Mouse (Mus musculus): ENCODE measurements around the gene Ccdc88b. TPM values are rescaled to one million over a fixed set of nuclear protein-coding genes. Genes with fewer than 3 reads are reported as not detected.
"Not testable (repeated sequence)": the region's sequence is repeated elsewhere in the genome, so short reads cannot be mapped to it uniquely, and the experiment has no call there.

Gene Ccdc88b
- polyA plus RNA-seq (2012; rRNA removed) = 0.48 and 0.83 TPM in 2 replicates

GRCm38 (mm10) chr19:6858031-6858430, at the start of gene Ccdc88b:
TSS of gene Ccdc88b (minus strand) at chr19:6858211.
- DNase-seq (ENCODE audit: low read depth) = no peak
- no peak for TF ChIP-seq POLR2A (IDR thresholded peaks at IDR 0.05; ENCODE audit: borderline replicate concordance, extremely low read depth, insufficient read depth, insufficient read length, poor library complexity, severe bottlenecking)
- TF ChIP-seq CTCF (IDR thresholded peaks at IDR 0.05; ENCODE audit: borderline replicate concordance, extremely low read depth, insufficient read depth, insufficient read length) = no peak

- TF ChIP-seq CTCF (IDR thresholded peaks at IDR 0.05; ENCODE audit: borderline replicate concordance, extremely low read depth, insufficient read depth, insufficient read length) (no peak), POLR2A (IDR thresholded peaks at IDR 0.05; ENCODE audit: borderline replicate concordance, extremely low read depth, insufficient read depth, insufficient read length, poor library complexity, severe bottlenecking) (no peak)
- DNase-seq (ENCODE audit: low read depth) = no peak
These were observed 49.1 kb upstream of the Ccdc88b start for GRCm38 (mm10) chr19:6907094-6907493.

GRCm38 (mm10) chr19:6906199-6906598, 48.2 kb upstream of the Ccdc88b start:
- no peak for TF ChIP-seq CTCF (IDR thresholded peaks at IDR 0.05; ENCODE audit: borderline replicate concordance, extremely low read depth, insufficient read depth, insufficient read length)
- TF ChIP-seq POLR2A (IDR thresholded peaks at IDR 0.05; ENCODE audit: borderline replicate concordance, extremely low read depth, insufficient read depth, insufficient read length, poor library complexity, severe bottlenecking) = no peak
- DNase-seq (ENCODE audit: low read depth) = no peak

- TF ChIP-seq CTCF (IDR thresholded peaks at IDR 0.05; ENCODE audit: borderline replicate concordance, extremely low read depth, insufficient read depth, insufficient read length) = no peak
- DNase-seq (ENCODE audit: low read depth) = no peak
These were observed 47.6 kb upstream of the Ccdc88b start for GRCm38 (mm10) chr19:6905498-6906159.

- no peak for TF ChIP-seq CTCF (IDR thresholded peaks at IDR 0.05; ENCODE audit: borderline replicate concordance, extremely low read depth, insufficient read depth, insufficient read length)
- no peak for TF ChIP-seq POLR2A (IDR thresholded peaks at IDR 0.05; ENCODE audit: borderline replicate concordance, extremely low read depth, insufficient read depth, insufficient read length, poor library complexity, severe bottlenecking)
- no peak for DNase-seq (ENCODE audit: low read depth)
These were observed 46.8 kb upstream of the Ccdc88b start for GRCm38 (mm10) chr19:6904846-6905245.

DNA sequence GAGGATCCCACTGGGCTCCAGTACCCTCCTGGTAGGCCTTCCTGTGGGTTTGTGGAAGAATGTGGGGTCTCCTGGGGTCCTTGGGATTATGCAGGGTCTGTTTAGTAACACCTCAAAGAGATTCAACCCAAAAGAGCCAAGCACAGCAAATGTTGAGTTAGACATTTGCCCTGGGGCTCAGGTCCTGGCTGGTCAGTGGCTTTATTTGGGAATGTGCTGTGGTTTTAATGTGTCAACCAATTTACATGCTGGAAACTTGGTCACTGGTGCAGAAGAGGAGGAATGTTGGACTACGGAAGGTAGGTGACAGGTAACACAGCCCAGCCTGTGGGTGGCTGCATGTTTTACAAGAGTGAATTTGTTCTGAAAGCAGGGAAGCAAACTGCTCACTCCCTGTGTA, 45.0 kb upstream of the Ccdc88b start:
- DNase-seq (ENCODE audit: low read depth) = no peak
- TF ChIP-seq CTCF (IDR thresholded peaks at IDR 0.05; ENCODE audit: borderline replicate concordance, extremely low read depth, insufficient read depth, insufficient read length) = no peak
- no peak for TF ChIP-seq POLR2A (IDR thresholded peaks at IDR 0.05; ENCODE audit: borderline replicate concordance, extremely low read depth, insufficient read depth, insufficient read length, poor library complexity, severe bottlenecking)

GRCm38 (mm10) chr19:6899641-6900040, 41.6 kb upstream of the Ccdc88b start:
- DNase-seq (ENCODE audit: low read depth) = no peak
- TF ChIP-seq CTCF (IDR thresholded peaks at IDR 0.05; ENCODE audit: borderline replicate concordance, extremely low read depth, insufficient read depth, insufficient read length) (no peak), POLR2A (IDR thresholded peaks at IDR 0.05; ENCODE audit: borderline replicate concordance, extremely low read depth, insufficient read depth, insufficient read length, poor library complexity, severe bottlenecking) (no peak)

DNA sequence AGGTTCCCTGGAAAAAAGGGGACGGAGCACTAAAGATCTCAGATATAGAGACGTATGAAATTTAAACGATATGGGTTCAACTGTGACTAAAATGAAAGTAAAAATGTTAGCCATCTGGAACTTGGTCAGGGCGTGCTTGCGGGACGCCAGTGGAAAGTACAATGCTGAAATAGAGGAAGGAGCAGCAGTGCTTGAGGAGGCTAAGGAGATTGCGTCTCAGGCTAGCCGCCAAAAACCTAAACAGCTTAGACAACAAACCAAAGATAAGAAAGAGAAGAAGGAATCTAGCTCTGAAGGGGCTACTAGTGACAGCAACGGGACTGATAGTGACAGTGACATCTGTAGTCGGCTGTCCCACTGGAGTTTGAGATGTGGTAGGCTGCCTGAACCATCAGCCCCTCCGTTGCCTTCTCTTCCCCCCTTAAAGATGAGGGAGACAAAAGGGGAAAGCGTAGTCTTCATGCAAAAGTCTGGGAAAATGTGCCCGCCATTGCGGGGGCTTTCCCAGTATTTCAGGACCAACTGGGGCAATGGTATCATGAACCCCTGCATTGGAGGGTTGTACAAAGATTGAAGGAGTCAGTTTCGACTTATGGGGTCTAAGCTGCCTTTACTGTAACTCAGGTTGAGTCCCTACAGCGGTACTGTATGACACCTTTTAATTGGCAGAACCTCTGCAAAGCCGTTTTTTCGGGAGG, 37.7 kb upstream of the Ccdc88b start:
- not testable (repeated sequence) for DNase-seq (ENCODE audit: low read depth)

DNA sequence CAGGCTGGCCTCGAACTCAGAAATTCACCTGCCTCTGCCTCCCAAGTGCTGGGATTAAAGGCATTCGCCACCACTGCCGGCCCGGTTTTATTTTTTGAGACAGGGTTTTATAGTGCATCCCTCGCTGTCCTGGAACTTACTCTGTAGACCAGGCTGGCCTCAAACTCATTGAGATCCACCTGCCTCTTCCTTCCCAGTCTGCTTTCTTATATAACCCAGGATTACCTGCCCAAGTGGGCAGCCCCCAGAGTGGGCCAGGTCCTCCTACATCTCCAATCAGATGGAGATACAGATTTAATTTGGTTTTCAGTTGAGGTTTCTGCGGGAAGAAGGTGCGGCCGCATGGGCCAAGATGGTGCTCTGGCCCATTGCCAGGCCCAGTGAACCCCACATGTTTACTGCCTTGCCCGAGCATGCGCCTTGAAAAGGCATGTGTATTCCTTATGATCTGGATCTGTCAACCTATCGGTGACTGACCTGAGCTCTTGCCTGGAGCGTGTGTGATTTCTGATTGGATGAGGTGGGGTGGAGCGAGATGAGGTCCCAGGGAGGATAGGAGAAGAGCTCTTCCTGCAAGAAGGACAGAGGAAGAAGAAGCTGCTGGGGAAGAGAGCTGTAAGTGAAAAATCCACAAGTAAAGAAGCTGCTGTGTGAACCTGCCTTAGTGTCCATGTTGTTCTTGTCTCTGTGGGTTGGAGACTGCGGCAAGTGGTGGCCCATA, 35.9 kb upstream of the Ccdc88b start:
- TF ChIP-seq POLR2A (IDR thresholded peaks at IDR 0.05; ENCODE audit: borderline replicate concordance, extremely low read depth, insufficient read depth, insufficient read length, poor library complexity, severe bottlenecking) (no peak), CTCF (IDR thresholded peaks at IDR 0.05; ENCODE audit: borderline replicate concordance, extremely low read depth, insufficient read depth, insufficient read length) (no peak)
- DNase-seq (ENCODE audit: low read depth) = no peak

- no peak for TF ChIP-seq POLR2A (IDR thresholded peaks at IDR 0.05; ENCODE audit: borderline replicate concordance, extremely low read depth, insufficient read depth, insufficient read length, poor library complexity, severe bottlenecking)
- no peak for TF ChIP-seq CTCF (IDR thresholded peaks at IDR 0.05; ENCODE audit: borderline replicate concordance, extremely low read depth, insufficient read depth, insufficient read length)
These were observed 34.5 kb upstream of the Ccdc88b start for GRCm38 (mm10) chr19:6892512-6892911.

GRCm38 (mm10) chr19:6877965-6878364, 20.0 kb upstream of the Ccdc88b start:
- no peak for DNase-seq (ENCODE audit: low read depth)
- TF ChIP-seq CTCF (IDR thresholded peaks at IDR 0.05; ENCODE audit: borderline replicate concordance, extremely low read depth, insufficient read depth, insufficient read length) = no peak
- TF ChIP-seq POLR2A (IDR thresholded peaks at IDR 0.05; ENCODE audit: borderline replicate concordance, extremely low read depth, insufficient read depth, insufficient read length, poor library complexity, severe bottlenecking) = no peak

More at GRCm38 (mm10) chr19:6892512-6892911, 34.5 kb upstream of the Ccdc88b start:
- no peak for DNase-seq (ENCODE audit: low read depth)

GRCm38 (mm10) chr19:6876799-6877198, 18.8 kb upstream of the Ccdc88b start:
- DNase-seq (ENCODE audit: low read depth) = no peak
- TF ChIP-seq POLR2A (IDR thresholded peaks at IDR 0.05; ENCODE audit: borderline replicate concordance, extremely low read depth, insufficient read depth, insufficient read length, poor library complexity, severe bottlenecking) = no peak
- no peak for TF ChIP-seq CTCF (IDR thresholded peaks at IDR 0.05; ENCODE audit: borderline replicate concordance, extremely low read depth, insufficient read depth, insufficient read length)

All from brain, embryonic 14.5 days (tissue).